Mouse (Mus musculus): ENCODE measurements around the gene Scamp2. TPM values are rescaled to one million over a fixed set of nuclear protein-coding genes. Genes with fewer than 3 reads are reported as not detected.

Scamp2 gene
- total RNA-seq, 1 experiment from 2014 or later = 15.3 TPM

DNA sequence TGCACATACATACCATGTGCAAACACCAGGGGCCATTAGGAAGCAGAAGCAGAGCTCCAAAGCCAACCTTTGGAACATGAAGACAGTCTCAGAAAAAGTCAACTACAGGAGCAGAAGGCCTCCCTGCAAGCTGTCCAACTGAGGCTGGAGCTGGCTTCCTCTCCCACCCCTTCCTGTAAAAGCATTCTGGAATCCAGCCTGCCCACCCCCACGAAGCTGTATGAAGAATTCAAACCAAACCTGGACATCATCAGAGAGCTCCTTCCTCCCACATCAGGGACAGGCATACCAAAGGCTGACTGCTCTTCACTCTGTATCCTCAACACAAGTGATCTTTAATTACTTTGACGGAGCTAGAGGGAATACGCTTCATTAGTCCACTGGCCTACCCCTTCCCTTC lies 16.8 kb upstream of the Scamp2 start:
- ATAC-seq (replicated peaks in 1 of 2; ENCODE audit: insufficient read depth in 1 of 2, low FRiP score in 2 of 2, low TSS enrichment in 1 of 2, low read depth in 1 of 2, poor library complexity in 2 of 2, severe bottlenecking in 2 of 2) = no peak

DNA sequence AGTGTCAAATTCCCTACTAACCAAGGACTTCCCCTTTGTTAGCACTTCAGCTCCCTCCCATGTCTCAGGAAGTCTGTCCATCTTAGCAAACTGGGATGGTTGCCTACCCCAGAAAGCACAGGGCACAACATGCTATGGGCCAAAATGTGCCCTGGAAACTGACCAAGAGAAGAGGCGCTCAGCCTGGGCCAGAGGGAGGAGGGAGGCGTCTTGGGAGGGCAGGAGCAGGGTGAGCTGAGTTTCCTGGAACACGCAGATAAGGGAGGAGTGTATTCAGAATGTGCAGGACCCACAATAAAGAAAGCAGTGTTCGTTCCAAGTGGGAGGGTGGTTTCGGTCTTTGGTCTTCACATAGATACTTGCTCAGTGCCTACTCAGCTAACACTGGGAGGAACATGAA lies 13.5 kb upstream of the Scamp2 start:
- no peak for ATAC-seq (replicated peaks in 1 of 2; ENCODE audit: insufficient read depth in 1 of 2, low FRiP score in 2 of 2, low TSS enrichment in 1 of 2, low read depth in 1 of 2, poor library complexity in 2 of 2, severe bottlenecking in 2 of 2)

GRCm38 (mm10) chr9:57547869-57548268 lies 12.9 kb upstream of the Scamp2 start:
- ATAC-seq (replicated peaks in 1 of 2; ENCODE audit: insufficient read depth in 1 of 2, low FRiP score in 2 of 2, low TSS enrichment in 1 of 2, low read depth in 1 of 2, poor library complexity in 2 of 2, severe bottlenecking in 2 of 2) = no peak

DNA sequence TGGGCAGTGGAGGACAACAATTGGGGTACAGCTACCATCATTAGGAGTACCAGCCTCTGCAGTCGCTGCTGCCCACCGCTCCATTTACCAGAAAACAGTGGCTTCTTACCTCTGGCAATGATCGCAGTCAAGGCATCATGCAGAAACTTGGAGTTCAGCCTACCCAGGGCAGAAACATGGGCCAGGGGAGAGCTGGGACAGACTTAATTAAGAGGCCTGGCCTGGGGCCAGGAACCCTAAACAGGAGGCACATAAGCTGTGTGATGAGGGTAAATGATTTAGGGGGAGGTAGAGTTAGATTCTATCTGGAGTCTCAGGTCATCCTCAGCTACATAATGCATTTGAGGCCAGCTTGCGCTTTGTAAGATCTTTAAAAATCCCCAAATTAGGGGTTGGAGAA lies 11.6 kb upstream of the Scamp2 start:
- ATAC-seq (replicated peaks in 1 of 2; ENCODE audit: insufficient read depth in 1 of 2, low FRiP score in 2 of 2, low TSS enrichment in 1 of 2, low read depth in 1 of 2, poor library complexity in 2 of 2, severe bottlenecking in 2 of 2) = no peak

GRCm38 (mm10) chr9:57550126-57550862 lies 10.4 kb upstream of the Scamp2 start:
- ATAC-seq (replicated peaks in 1 of 2; ENCODE audit: insufficient read depth in 1 of 2, low FRiP score in 2 of 2, low TSS enrichment in 1 of 2, low read depth in 1 of 2, poor library complexity in 2 of 2, severe bottlenecking in 2 of 2) = no peak

- peak; percentile 62 to 69; a peak in 3 of 4 replicates for ATAC-seq (replicated peaks in 1 of 2; ENCODE audit: insufficient read depth in 1 of 2, low FRiP score in 2 of 2, low TSS enrichment in 1 of 2, low read depth in 1 of 2, poor library complexity in 2 of 2, severe bottlenecking in 2 of 2)
Observed at GRCm38 (mm10) chr9:57552139-57552887, 8.4 kb upstream of the Scamp2 start, which contains the start of gene Mpi. Gene Mpi (minus strand): TSS chr9:57552763.

DNA sequence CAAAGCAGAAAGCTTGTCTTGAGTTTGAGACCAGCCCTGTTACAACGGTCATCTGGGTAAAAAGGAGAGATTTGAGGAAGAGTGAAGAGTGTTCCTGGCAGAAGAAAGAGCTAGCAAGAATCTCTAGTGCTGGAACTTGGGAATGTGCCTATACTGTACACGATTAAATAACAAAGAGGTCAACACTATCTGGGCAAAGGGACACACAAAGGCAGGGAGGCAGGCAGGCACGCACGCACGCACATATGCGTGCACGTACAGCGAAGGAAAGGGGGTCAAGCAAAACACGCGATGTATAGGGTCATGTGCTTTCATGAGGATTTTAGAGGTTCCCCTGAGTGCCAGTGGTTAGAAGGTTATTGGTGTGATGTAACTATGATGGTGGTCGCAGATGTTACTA lies 7.6 kb upstream of the Scamp2 start:
- ATAC-seq (replicated peaks in 1 of 2; ENCODE audit: insufficient read depth in 1 of 2, low FRiP score in 2 of 2, low TSS enrichment in 1 of 2, low read depth in 1 of 2, poor library complexity in 2 of 2, severe bottlenecking in 2 of 2) = no peak

GRCm38 (mm10) chr9:57554753-57555152 lies 6.0 kb upstream of the Scamp2 start:
- no peak for ATAC-seq (replicated peaks in 1 of 2; ENCODE audit: insufficient read depth in 1 of 2, low FRiP score in 2 of 2, low TSS enrichment in 1 of 2, low read depth in 1 of 2, poor library complexity in 2 of 2, severe bottlenecking in 2 of 2)

DNA sequence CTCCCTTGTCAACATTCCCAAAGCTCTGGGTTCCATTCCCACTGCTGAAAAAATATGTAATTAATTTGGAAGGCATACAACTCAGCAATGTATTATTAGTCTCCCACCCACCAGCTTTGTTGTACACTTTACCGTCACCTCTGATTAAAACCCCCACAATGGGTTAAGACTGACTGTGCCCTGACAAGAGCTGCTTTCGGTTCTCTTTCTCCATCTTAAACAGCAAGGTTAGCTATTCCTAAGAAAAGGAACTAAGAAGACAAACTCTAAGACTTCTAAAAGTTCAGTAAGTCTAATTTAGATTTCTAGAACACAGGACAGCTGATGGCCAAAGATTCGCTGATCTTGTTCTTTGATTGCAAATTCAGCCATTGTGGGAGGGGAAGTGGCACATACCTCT lies 3.5 kb upstream of the Scamp2 start:
- ATAC-seq (replicated peaks in 1 of 2; ENCODE audit: insufficient read depth in 1 of 2, low FRiP score in 2 of 2, low TSS enrichment in 1 of 2, low read depth in 1 of 2, poor library complexity in 2 of 2, severe bottlenecking in 2 of 2) = no peak

DNA sequence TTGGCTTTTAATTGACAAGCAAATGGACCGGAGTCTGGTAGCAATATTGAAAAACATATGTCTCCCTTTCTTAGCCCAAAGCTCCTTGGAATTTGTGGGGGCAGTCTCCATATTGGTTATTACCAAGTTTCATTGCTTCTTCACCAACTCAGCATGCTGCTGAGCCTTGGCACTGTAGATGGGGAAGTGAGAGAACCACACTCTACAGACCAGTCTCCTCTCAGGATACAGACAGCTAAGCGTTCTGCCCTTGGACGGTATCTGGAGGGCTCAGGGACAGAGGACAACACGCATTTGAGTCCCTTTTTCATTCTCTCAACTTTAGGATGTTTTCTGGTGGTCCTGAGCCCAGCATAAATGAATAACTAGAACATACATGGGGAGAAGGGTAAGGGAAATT lies 2.1 kb upstream of the Scamp2 start:
- no peak for ATAC-seq (replicated peaks in 1 of 2; ENCODE audit: insufficient read depth in 1 of 2, low FRiP score in 2 of 2, low TSS enrichment in 1 of 2, low read depth in 1 of 2, poor library complexity in 2 of 2, severe bottlenecking in 2 of 2)

GRCm38 (mm10) chr9:57559568-57559967 lies 1.2 kb upstream of the Scamp2 start:
- no peak for ATAC-seq (replicated peaks in 1 of 2; ENCODE audit: insufficient read depth in 1 of 2, low FRiP score in 2 of 2, low TSS enrichment in 1 of 2, low read depth in 1 of 2, poor library complexity in 2 of 2, severe bottlenecking in 2 of 2)

DNA sequence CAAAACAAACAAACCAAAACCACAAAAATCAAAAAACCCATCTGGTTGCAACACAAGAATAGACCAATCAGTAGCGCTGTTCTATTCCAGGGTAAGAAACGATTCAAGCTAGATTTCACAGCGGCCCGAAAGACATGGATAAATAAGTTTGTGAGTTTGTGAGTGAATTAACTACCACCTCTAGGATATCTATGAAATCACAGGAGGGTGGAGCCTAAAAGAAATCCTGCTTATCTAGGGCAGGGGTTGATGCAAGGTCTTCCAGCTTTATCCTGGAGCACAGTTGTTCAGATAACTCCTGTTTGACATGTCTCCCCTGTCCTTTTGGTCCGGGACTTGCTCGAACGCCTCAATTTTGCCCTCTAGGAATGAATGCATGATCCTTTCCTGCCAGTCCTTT lies 480 bp upstream of the Scamp2 start:
- no peak for ATAC-seq (replicated peaks in 1 of 2; ENCODE audit: insufficient read depth in 1 of 2, low FRiP score in 2 of 2, low TSS enrichment in 1 of 2, low read depth in 1 of 2, poor library complexity in 2 of 2, severe bottlenecking in 2 of 2)

- no peak for ATAC-seq (replicated peaks in 1 of 2; ENCODE audit: insufficient read depth in 1 of 2, low FRiP score in 2 of 2, low TSS enrichment in 1 of 2, low read depth in 1 of 2, poor library complexity in 2 of 2, severe bottlenecking in 2 of 2)
Observed at GRCm38 (mm10) chr9:57561711-57562099, 962 bp downstream of the Scamp2 start.

GRCm38 (mm10) chr9:57562896-57563372 lies 2.2 kb downstream of the Scamp2 start:
- ATAC-seq (replicated peaks in 1 of 2; ENCODE audit: insufficient read depth in 1 of 2, low FRiP score in 2 of 2, low TSS enrichment in 1 of 2, low read depth in 1 of 2, poor library complexity in 2 of 2, severe bottlenecking in 2 of 2) = 0 out of 4 replicates have a peak, but pooled peaks of 1 of the 2 experiments have one; percentile 18

- ATAC-seq (replicated peaks in 1 of 2; ENCODE audit: insufficient read depth in 1 of 2, low FRiP score in 2 of 2, low TSS enrichment in 1 of 2, low read depth in 1 of 2, poor library complexity in 2 of 2, severe bottlenecking in 2 of 2) = no peak
Observed at GRCm38 (mm10) chr9:57564609-57565008, 3.9 kb downstream of the Scamp2 start.

GRCm38 (mm10) chr9:57565741-57566221 lies 5.0 kb downstream of the Scamp2 start:
- peak in 1 of 2 experiments; percentile 37; a peak in 1 of 4 replicates for ATAC-seq (replicated peaks in 1 of 2; ENCODE audit: insufficient read depth in 1 of 2, low FRiP score in 2 of 2, low TSS enrichment in 1 of 2, low read depth in 1 of 2, poor library complexity in 2 of 2, severe bottlenecking in 2 of 2)

- no peak for ATAC-seq (replicated peaks in 1 of 2; ENCODE audit: insufficient read depth in 1 of 2, low FRiP score in 2 of 2, low TSS enrichment in 1 of 2, low read depth in 1 of 2, poor library complexity in 2 of 2, severe bottlenecking in 2 of 2)
Observed at GRCm38 (mm10) chr9:57566846-57567245, 6.1 kb downstream of the Scamp2 start.

- no peak for ATAC-seq (replicated peaks in 1 of 2; ENCODE audit: insufficient read depth in 1 of 2, low FRiP score in 2 of 2, low TSS enrichment in 1 of 2, low read depth in 1 of 2, poor library complexity in 2 of 2, severe bottlenecking in 2 of 2)
Observed at GRCm38 (mm10) chr9:57568500-57568899, 7.8 kb downstream of the Scamp2 start.

Measured in hematopoietic stem cell, adult 5-6 weeks (primary cell).